Mouse (Mus musculus) left cerebral cortex, postnatal 4 days (tissue): ENCODE measurements around the gene Rnf114. TPM values are rescaled to one million over a fixed set of nuclear protein-coding genes. Genes with fewer than 3 reads are reported as not detected.

Experiments
- DNase-seq: peaks from one replicate; pipeline ENCODE4 v3.0.0-alpha.2; 2022
- intact Hi-C: fragments of 180-260 bp; cut with DNase I; formaldehyde crosslinking; loops from one replicate; pipeline ENCODE4 v1.15.1; 2025
- total RNA-seq, 2 experiments: library from RNA; stranded (reverse); gene quantifications; 2 replicates each; pipeline ENCODE4 v1.2.3; 2021

The Rnf114 gene
- total RNA-seq, 2 experiments from 2014 or later = 36.6 to 40.0 TPM

GRCm38 (mm10) chr2:167559413-167559812 is 67.0 kb downstream of the Rnf114 start:
- intact Hi-C loops = no loop called here
- no peak for DNase-seq

GRCm38 (mm10) chr2:167562101-167562500 is 69.7 kb downstream of the Rnf114 start:
- intact Hi-C loops = no loop called here
- peak; percentile 82 for DNase-seq

GRCm38 (mm10) chr2:167563035-167563434 is 70.6 kb downstream of the Rnf114 start:
- no peak for DNase-seq
- intact Hi-C loops = no loop called here

GRCm38 (mm10) chr2:167563703-167564102 is 71.3 kb downstream of the Rnf114 start:
- intact Hi-C loops = no loop called here
- peak; percentile 54 for DNase-seq

GRCm38 (mm10) chr2:167564551-167565311 is 72.3 kb downstream of the Rnf114 start:
- intact Hi-C loops = no loop called here
- no peak for DNase-seq

GRCm38 (mm10) chr2:167565312-167565656 is 72.8 kb downstream of the Rnf114 start:
- intact Hi-C loops = no loop called here
- no peak for DNase-seq

- no peak for DNase-seq
- intact Hi-C loops = no loop called here
Observed at GRCm38 (mm10) chr2:167565682-167566081, 73.2 kb downstream of the Rnf114 start.

Other genes starting within 250 kb of the Rnf114 start
- 10 to 100 TPM; 77.2 to 80.4 TPM for gene B4galt5, start 143.5 kb upstream of the Rnf114 start, total RNA-seq
- gene Slc9a8, start 70.9 kb upstream of the Rnf114 start, total RNA-seq = 10 to 100 TPM; 33.9 to 42.1 TPM
- 10 to 100 TPM; 53.5 to 58.1 TPM for gene Spata2, start 242 bp downstream of the Rnf114 start, total RNA-seq
- 1 to 10 TPM; 1.1 to 1.3 TPM for gene Snai1, start 45.5 kb downstream of the Rnf114 start, total RNA-seq
- 100 to 1,000 TPM; 217 TPM for gene Ube2v1, start 139.4 kb downstream of the Rnf114 start, total RNA-seq
- 10 to 100 TPM; 30.8 to 32.7 TPM for gene Gm20431, start 168.9 kb downstream of the Rnf114 start, total RNA-seq
- 1 to 10 TPM; 3.8 to 5.5 TPM for gene Cebpb, start 196.3 kb downstream of the Rnf114 start, total RNA-seq
- gene Tmem189, start 197.2 kb downstream of the Rnf114 start, total RNA-seq = 10 to 100 TPM; 37.6 to 39.2 TPM